Mouse (Mus musculus) MEL (cell line): ENCODE measurements around the gene Stmn1. TPM values are rescaled to one million over a fixed set of nuclear protein-coding genes. Genes with fewer than 3 reads are reported as not detected.

Experiments
- DNase-seq: peaks from one replicate; pipeline ENCODE4 v3.0.0; 2011; ENCODE audit warnings: low read depth, low spot score
- H3K27ac ChIP-seq: 2 replicates; pipeline ENCODE4 v1.5.1; 2012; ENCODE audit warnings: low read depth, mild to moderate bottlenecking, control low read depth, low read length, moderate library complexity; ENCODE audit not compliant: control insufficient read depth
- H3K27me3 ChIP-seq, 2 experiments: fragments of 150-350 bp in 1 of 2; sonication (generic) in 1 of 2; 2 replicates each; pipeline ENCODE4 v1.6.1; 2012; ENCODE audit warnings: low read length in 2 of 2, mild to moderate bottlenecking in 2 of 2, improper control_type of control experiment in 1 of 2, moderate library complexity in 1 of 2; ENCODE audit not compliant: insufficient read depth in 2 of 2, control insufficient read depth in 1 of 2
- H3K36me3 ChIP-seq, 2 experiments: 2 replicates each; pipeline ENCODE4 v1.6.1; 2012 to 2014; ENCODE audit warnings: low read length in 2 of 2, improper control_type of control experiment in 1 of 2, inconsistent platforms in 1 of 2, mild to moderate bottlenecking in 1 of 2; ENCODE audit not compliant: insufficient read depth in 2 of 2, control insufficient read depth in 1 of 2
- H3K4me1 ChIP-seq, 2 experiments: fragments of 150-350 bp in 1 of 2; sonication (generic) in 1 of 2; 2 replicates each; pipeline ENCODE4 v1.6.1; 2012; ENCODE audit warnings: low read length in 2 of 2, improper control_type of control experiment in 1 of 2, mild to moderate bottlenecking in 1 of 2; ENCODE audit not compliant: insufficient read depth in 2 of 2, control insufficient read depth in 1 of 2
- H3K4me3 ChIP-seq, 2 experiments: fragments of 150-350 bp in 1 of 2; sonication (generic) in 1 of 2; 2 replicates each; pipeline ENCODE4 v1.5.1; 2012; ENCODE audit warnings: low read depth in 2 of 2, low read length in 2 of 2, mild to moderate bottlenecking in 2 of 2, moderate library complexity in 2 of 2, control low read depth in 1 of 2, improper control_type of control experiment in 1 of 2; ENCODE audit not compliant: control insufficient read depth in 1 of 2, insufficient read depth in 1 of 2
- H3K79me2 ChIP-seq: 2 replicates; pipeline ENCODE4 v1.6.1; 2012; ENCODE audit warnings: mild to moderate bottlenecking, low read length, moderate library complexity; ENCODE audit not compliant: control insufficient read depth, poor library complexity, insufficient read depth
- H3K9ac ChIP-seq: 2 replicates; pipeline ENCODE4 v1.6.1; 2012; ENCODE audit warnings: low read depth, mild to moderate bottlenecking, control low read depth, low read length, moderate library complexity; ENCODE audit not compliant: control insufficient read depth, poor library complexity, severe bottlenecking
- H3K9me3 ChIP-seq: fragments of 150-350 bp; sonication (generic); replicated peaks from 2 replicates; pipeline ENCODE4 v1.6.1; 2012; ENCODE audit warnings: mild to moderate bottlenecking, low read length, improper control_type of control experiment, moderate library complexity; ENCODE audit not compliant: insufficient read depth
- BHLHE40 ChIP-seq: IDR thresholded peaks from 2 replicates; pipeline ENCODE4 v1.6.1; 2012; ENCODE audit warnings: low read depth, mild to moderate bottlenecking, inconsistent platforms, low read length, improper control_type of control experiment, borderline replicate concordance
- ELF1 ChIP-seq: IDR thresholded peaks from 2 replicates; pipeline ENCODE4 v1.6.1; 2014; ENCODE audit warnings: low read depth, mild to moderate bottlenecking, inconsistent platforms, low read length, improper control_type of control experiment, moderate library complexity
- GABPA ChIP-seq: IDR thresholded peaks from 2 replicates; pipeline ENCODE4 v1.6.1; 2012; ENCODE audit warnings: low read depth, mild to moderate bottlenecking, inconsistent platforms, low read length, improper control_type of control experiment, moderate library complexity
- HCFC1 ChIP-seq: IDR thresholded peaks from 2 replicates; pipeline ENCODE4 v1.6.1; 2012; ENCODE audit warnings: low read depth, mild to moderate bottlenecking, inconsistent platforms, low read length, improper control_type of control experiment, moderate library complexity
- JUND ChIP-seq: IDR thresholded peaks from 2 replicates; pipeline ENCODE4 v1.6.1; 2011; ENCODE audit warnings: low read depth, mild to moderate bottlenecking, improper control_type of control experiment, low read length
- KAT2A ChIP-seq: conservative IDR thresholded peaks from 2 replicates; pipeline ENCODE4 v1.6.1; 2012; ENCODE audit warnings: low read depth, low read length, improper control_type of control experiment, inconsistent platforms
- MAFK ChIP-seq: IDR thresholded peaks from 2 replicates; pipeline ENCODE4 v1.6.1; 2011; ENCODE audit warnings: low read depth, mild to moderate bottlenecking, low read length, improper control_type of control experiment, borderline replicate concordance
- MAX ChIP-seq: IDR thresholded peaks from 2 replicates; pipeline ENCODE4 v1.6.1; 2011; ENCODE audit warnings: low read length, improper control_type of control experiment
- MEF2A ChIP-seq: IDR thresholded peaks from 2 replicates; pipeline ENCODE4 v1.6.1; 2014; ENCODE audit warnings: low read depth, mild to moderate bottlenecking, inconsistent platforms, low read length, improper control_type of control experiment; ENCODE audit not compliant: poor library complexity, insufficient replicate concordance, severe bottlenecking; ENCODE audit errors: extremely low read depth
- NELFE ChIP-seq: IDR thresholded peaks from 2 replicates; pipeline ENCODE4 v1.6.1; 2011; ENCODE audit warnings: low read depth, low read length, improper control_type of control experiment
- NRF1 ChIP-seq: IDR thresholded peaks from 2 replicates; pipeline ENCODE4 v1.6.1; 2014; ENCODE audit warnings: low read depth, mild to moderate bottlenecking, inconsistent platforms, low read length, improper control_type of control experiment, moderate library complexity; ENCODE audit not compliant: poor library complexity, insufficient read depth, severe bottlenecking
- RCOR1 ChIP-seq: IDR thresholded peaks from 2 replicates; pipeline ENCODE4 v1.6.1; 2012; ENCODE audit warnings: low read depth, mild to moderate bottlenecking, inconsistent platforms, low read length, improper control_type of control experiment
- SIN3A ChIP-seq: IDR thresholded peaks from 2 replicates; pipeline ENCODE4 v1.6.1; 2012; ENCODE audit warnings: low read length, improper control_type of control experiment, inconsistent platforms
- SMC3 ChIP-seq: IDR thresholded peaks from 2 replicates; pipeline ENCODE4 v1.6.1; 2011; ENCODE audit warnings: low read depth, low read length, improper control_type of control experiment
- TAL1 ChIP-seq: IDR thresholded peaks from 2 replicates; pipeline ENCODE4 v1.6.1; 2012; ENCODE audit warnings: mild to moderate bottlenecking, inconsistent platforms, low read length, moderate library complexity, mixed read lengths
- UBTF ChIP-seq: IDR thresholded peaks from 2 replicates; pipeline ENCODE4 v1.6.1; 2012; ENCODE audit warnings: low read depth, mild to moderate bottlenecking, inconsistent platforms, low read length, improper control_type of control experiment, moderate library complexity, borderline replicate concordance; ENCODE audit not compliant: insufficient read depth
- polyA plus RNA-seq, 2 experiments: library from polyadenylated mRNA; stranded (reverse) in 1 of 2; unstranded in 1 of 2; fragments of >175 nt in 1 of 2; fragments of >200 nt in 1 of 2; gene quantifications; 2 replicates each; pipeline versions ENCODE4 v1.2.1 to v1.2.4; 2012; ENCODE audit warnings: low replicate concordance in 2 of 2, low read depth in 1 of 2; ENCODE audit not compliant: insufficient read length in 2 of 2, insufficient read depth in 1 of 2, missing spikeins in 1 of 2
- total RNA-seq: library from RNA; depleted of rRNA; stranded (reverse); fragments of 300-350 nt; gene quantifications from 2 replicates; pipeline ENCODE4 v1.2.3, GENCODE M21; 2012

Stmn1 gene
- total and polyA plus RNA-seq, 3 experiments = 214 to 350 TPM; not detected in 1

- TF ChIP-seq JUND = no peak
- no peak for TF ChIP-seq GABPA
- TF ChIP-seq BHLHE40 = no peak
- no peak for TF ChIP-seq SIN3A
- no peak for TF ChIP-seq TAL1
- TF ChIP-seq KAT2A = no peak
- TF ChIP-seq NELFE = no peak
- DNase-seq = no peak
- peaks cover 2 to 4% of the 10 kb centered on the region in 2 experiments for H3K27me3 ChIP-seq
- no peaks in the 10 kb centered on the region for H3K79me2 ChIP-seq
- no peak overlapping the region for H3K4me3 ChIP-seq
- H3K4me1 ChIP-seq = no peaks in the 10 kb centered on the region
- no peaks in the 10 kb centered on the region for H3K36me3 ChIP-seq
- H3K27ac ChIP-seq = no peak overlapping the region
- no peak overlapping the region for H3K9ac ChIP-seq
- H3K9me3 ChIP-seq = no peaks in the 10 kb centered on the region
These were observed 18.3 kb upstream of the Stmn1 start for GRCm38 (mm10) chr4:134449595-134450391.

GRCm38 (mm10) chr4:134450392-134451195 lies 17.5 kb upstream of the Stmn1 start:
- no peak for DNase-seq
- no peak overlapping the region for H3K4me3 ChIP-seq
- H3K9me3 ChIP-seq = no peaks in the 10 kb centered on the region
- no peaks in the 10 kb centered on the region for H3K79me2 ChIP-seq
- H3K36me3 ChIP-seq = no peaks in the 10 kb centered on the region
- no peaks in the 10 kb centered on the region for H3K4me1 ChIP-seq
- no peak for TF ChIP-seq MAFK
- TF ChIP-seq RCOR1 = no peak
- no peak for TF ChIP-seq ELF1
- no peak for TF ChIP-seq HCFC1
- TF ChIP-seq SMC3 = no peak
- no peak for TF ChIP-seq MEF2A
- no peak for TF ChIP-seq MAX
- TF ChIP-seq NRF1 = no peak
- TF ChIP-seq UBTF = no peak
- no peak overlapping the region for H3K9ac ChIP-seq
- no peak overlapping the region for H3K27ac ChIP-seq
- peaks cover 5 to 7% of the 10 kb centered on the region in 2 experiments for H3K27me3 ChIP-seq
